Comparison of ENCODE assay signal across 11 mouse cellular contexts in the genomic region with DNA sequence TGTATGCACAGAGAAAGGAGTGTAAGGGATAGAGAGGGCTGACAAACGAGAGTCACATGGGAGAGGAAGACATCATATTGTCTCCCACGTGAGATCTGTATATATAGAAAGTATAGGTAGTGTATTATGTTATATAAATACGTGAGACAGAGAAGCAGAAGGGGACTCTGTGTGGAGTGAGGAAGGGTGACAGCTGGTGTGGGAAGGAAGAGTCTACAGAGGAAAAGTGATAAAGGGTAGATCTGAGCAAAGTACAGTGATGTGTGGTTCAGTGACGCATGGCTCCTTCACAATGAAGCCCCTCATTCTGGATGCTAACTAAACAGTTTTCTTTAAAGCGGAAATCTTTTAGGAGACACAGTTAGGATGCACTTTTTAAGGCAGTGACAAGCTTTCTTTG. TPM values are rescaled to one million over a fixed set of nuclear protein-coding genes. Genes with fewer than 3 reads are reported as not detected.
"Had no signal": no experiment of that assay in that cellular context is flagged by ENCODE, and none has a peak within 500 bp of the region (broad histone marks: within the 10 kb centered on the region; RNA-seq: fewer than 3 reads in every experiment).

No protein-coding gene starts in this region.

- H3K9me3 ChIP-seq: limb, embryonic 10.5 days; liver, embryonic 15.5 days; midbrain, embryonic 13.5 days had no signal

- H3K4me1 ChIP-seq: limb, embryonic 10.5 days; liver, embryonic 15.5 days had no signal

- H3K36me3 ChIP-seq: limb, embryonic 10.5 days; liver, embryonic 15.5 days had no signal

- H3K27ac ChIP-seq: limb, embryonic 10.5 days; liver, embryonic 15.5 days; midbrain, embryonic 13.5 days; stomach, postnatal 0 days had no signal

- H3K4me2 ChIP-seq: liver, embryonic 11.5 days; liver, embryonic 15.5 days; midbrain, embryonic 13.5 days had no signal

- H3K27me3 ChIP-seq: liver, embryonic 15.5 days; midbrain, embryonic 13.5 days had no signal

- H3K9ac ChIP-seq: liver, embryonic 15.5 days; midbrain, embryonic 13.5 days had no signal

- H3K4me3 ChIP-seq: limb, embryonic 10.5 days; liver, embryonic 15.5 days; midbrain, embryonic 13.5 days had no signal

- DNase-seq: kidney, postnatal 25 days; lung, adult 2 months; lung, postnatal 36 days; thymus, adult 18-20 months; thymus, postnatal 14 days had no signal

- ATAC-seq: lung, postnatal 0 days; midbrain, embryonic 13.5 days had no signal

RNA-seq across cellular contexts. Expression of gene Fmn2, which starts 46.7 kb away (rescaled TPM):
- polyA plus RNA-seq: liver, embryonic 15.5 days had no signal
